Mouse (Mus musculus): ENCODE results near the gene Mfge8. TPM values are rescaled to one million over a fixed set of nuclear protein-coding genes. Genes with fewer than 3 reads are reported as not detected.
A peak's percentile ranks its signal among the peaks of the same experiment; 100 is the strongest.

The Mfge8 gene
- polyA plus RNA-seq, 1 experiment from 2014 or later, result 61.1 TPM

- H3K4me2 ChIP-seq, result peak overlapping the region; percentile 89
- H3K36me3 ChIP-seq, result no peaks in the 10 kb centered on the region
- H3K27me3 ChIP-seq, result no peaks in the 10 kb centered on the region
- peaks cover 27% of the 10 kb centered on the region for H3K4me1 ChIP-seq (replicated peaks)
- no peak overlapping the region for H3K27ac ChIP-seq (replicated peaks)
- H3K4me3 ChIP-seq, result no peak overlapping the region
- H3K9ac ChIP-seq, result no peak overlapping the region
- no peaks in the 10 kb centered on the region for H3K9me3 ChIP-seq
- ATAC-seq (ENCODE audit: low read depth), result no peak
- WGBS, result 69% methylated on average over 6 of the region's 6 CpGs
These were observed 662 bp upstream of the Mfge8 start for GRCm38 (mm10) chr7:79149522-79149921.

- Histone ChIP-seq H3K9ac (peak overlapping the region; percentile 63), H3K4me2 (peak overlapping the region; percentile 89), H3K36me3 (no peaks in the 10 kb centered on the region), H3K27ac (replicated peaks) (no peak overlapping the region), H3K27me3 (no peaks in the 10 kb centered on the region), H3K4me3 (peak overlapping the region; percentile 47), H3K4me1 (replicated peaks) (peaks cover 27% of the 10 kb centered on the region), H3K9me3 (no peaks in the 10 kb centered on the region)
- under 1% methylated on average over 20 of the region's 20 CpGs for WGBS
- no peak for ATAC-seq (ENCODE audit: low read depth)
These were observed 768 bp downstream of the Mfge8 start for GRCm38 (mm10) chr7:79147931-79148653.

GRCm38 (mm10) chr7:79147011-79147837 lies 1.6 kb downstream of the Mfge8 start:
- Histone ChIP-seq H3K4me3 (peak overlapping the region; percentile 47; the same call in 1 of the 2 replicates), H3K36me3 (no peaks in the 10 kb centered on the region), H3K9ac (no peak overlapping the region), H3K27ac (replicated peaks) (no peak overlapping the region), H3K4me2 (peak overlapping the region; percentile 89), H3K9me3 (no peaks in the 10 kb centered on the region), H3K4me1 (replicated peaks) (peaks cover 27% of the 10 kb centered on the region), H3K27me3 (no peaks in the 10 kb centered on the region)
- 59% methylated on average over 12 of the region's 12 CpGs for WGBS
- ATAC-seq (ENCODE audit: low read depth), result no peak

GRCm38 (mm10) chr7:79140897-79141296 lies 8.0 kb downstream of the Mfge8 start:
- no peaks in the 10 kb centered on the region for H3K27me3 ChIP-seq
- ATAC-seq (ENCODE audit: low read depth), result peak; percentile 19; the same call in 1 of the 2 replicates
- H3K4me3 ChIP-seq, result no peak overlapping the region
- no peaks in the 10 kb centered on the region for H3K36me3 ChIP-seq
- H3K9me3 ChIP-seq, result no peaks in the 10 kb centered on the region
- no peak overlapping the region for H3K9ac ChIP-seq
- H3K27ac ChIP-seq (replicated peaks), result no peak overlapping the region
- WGBS, result 38% methylated on average over 8 of the region's 8 CpGs
- peaks cover 3% of the 10 kb centered on the region; the same call in 1 of the 2 replicates for H3K4me1 ChIP-seq (replicated peaks)
- H3K4me2 ChIP-seq, result no peak overlapping the region

GRCm38 (mm10) chr7:79139891-79140591 lies 8.8 kb downstream of the Mfge8 start:
- no peak overlapping the region for H3K9ac ChIP-seq
- H3K4me1 ChIP-seq (replicated peaks), result peaks cover 3% of the 10 kb centered on the region; the same call in 1 of the 2 replicates
- H3K27me3 ChIP-seq, result no peaks in the 10 kb centered on the region
- no peak overlapping the region for H3K4me2 ChIP-seq
- no peak for ATAC-seq (ENCODE audit: low read depth)
- H3K36me3 ChIP-seq, result no peaks in the 10 kb centered on the region
- WGBS, result 61% methylated on average over 4 of the region's 4 CpGs
- H3K27ac ChIP-seq (replicated peaks), result no peak overlapping the region
- no peaks in the 10 kb centered on the region for H3K9me3 ChIP-seq
- no peak overlapping the region for H3K4me3 ChIP-seq

GRCm38 (mm10) chr7:79139328-79139824 lies 9.5 kb downstream of the Mfge8 start:
- Histone ChIP-seq H3K9me3 (no peaks in the 10 kb centered on the region), H3K27ac (replicated peaks) (no peak overlapping the region), H3K9ac (no peak overlapping the region), H3K4me1 (replicated peaks) (peaks cover 3% of the 10 kb centered on the region; the same call in 1 of the 2 replicates), H3K27me3 (no peaks in the 10 kb centered on the region), H3K36me3 (no peaks in the 10 kb centered on the region), H3K4me3 (no peak overlapping the region), H3K4me2 (no peak overlapping the region)
- ATAC-seq (ENCODE audit: low read depth), result no peak
- WGBS, result 53% methylated on average over 6 of the region's 6 CpGs

- Histone ChIP-seq H3K36me3 (no peaks in the 10 kb centered on the region), H3K4me2 (no peak overlapping the region), H3K9ac (no peak overlapping the region), H3K9me3 (no peaks in the 10 kb centered on the region), H3K27ac (replicated peaks) (no peak overlapping the region), H3K4me1 (replicated peaks) (peaks cover 21% of the 10 kb centered on the region), H3K4me3 (no peak overlapping the region), H3K27me3 (peaks cover 29% of the 10 kb centered on the region)
- WGBS, result 42% methylated on average over 6 of the region's 6 CpGs
- no peak for ATAC-seq (ENCODE audit: low read depth)
These were observed 15.5 kb downstream of the Mfge8 start for GRCm38 (mm10) chr7:79133391-79133790.

GRCm38 (mm10) chr7:79130843-79131444 lies 17.9 kb downstream of the Mfge8 start, which contains the start of gene Hapln3:
Hapln3 (minus strand) TSS chr7:79131018.
- Histone ChIP-seq H3K4me1 (replicated peaks) (peaks cover 21% of the 10 kb centered on the region), H3K36me3 (no peaks in the 10 kb centered on the region), H3K9me3 (no peaks in the 10 kb centered on the region), H3K9ac (peak within 1 kb of the TSS; percentile 49; the same call in 1 of the 2 replicates), H3K27ac (replicated peaks) (no peak within 1 kb of the TSS), H3K4me3 (peak within 1 kb of the TSS; percentile 27), H3K27me3 (peaks cover 29% of the 10 kb centered on the region), H3K4me2 (peak within 1 kb of the TSS; percentile 52)
- 3% methylated on average over 19 of the region's 19 CpGs for WGBS
- ATAC-seq (ENCODE audit: low read depth), result peak; percentile 44; the same call in 1 of the 2 replicates

GRCm38 (mm10) chr7:79130385-79130784 lies 18.5 kb downstream of the Mfge8 start:
- Histone ChIP-seq H3K9me3 (no peaks in the 10 kb centered on the region), H3K4me2 (peak overlapping the region; percentile 52), H3K4me3 (peak overlapping the region; percentile 27), H3K27me3 (peaks cover 29% of the 10 kb centered on the region), H3K36me3 (no peaks in the 10 kb centered on the region), H3K4me1 (replicated peaks) (peaks cover 21% of the 10 kb centered on the region), H3K27ac (replicated peaks) (no peak overlapping the region), H3K9ac (no peak overlapping the region; the same call in 1 of the 2 replicates)
- 11% methylated on average over 13 of the region's 13 CpGs for WGBS
- peak; percentile 28 for ATAC-seq (ENCODE audit: low read depth)

- Histone ChIP-seq H3K4me3 (peak overlapping the region; percentile 27), H3K9me3 (no peaks in the 10 kb centered on the region), H3K36me3 (no peaks in the 10 kb centered on the region), H3K27me3 (peaks cover 29% of the 10 kb centered on the region), H3K4me2 (peak overlapping the region; percentile 52), H3K9ac (no peak overlapping the region), H3K4me1 (replicated peaks) (peaks cover 21% of the 10 kb centered on the region), H3K27ac (replicated peaks) (no peak overlapping the region)
- 20% methylated on average over 8 of the region's 8 CpGs for WGBS
- no peak for ATAC-seq (ENCODE audit: low read depth)
These were observed 19.0 kb downstream of the Mfge8 start for GRCm38 (mm10) chr7:79129883-79130282.

- Histone ChIP-seq H3K27ac (replicated peaks) (no peak overlapping the region), H3K9ac (no peak overlapping the region), H3K4me2 (no peak overlapping the region), H3K9me3 (no peaks in the 10 kb centered on the region), H3K27me3 (no peaks in the 10 kb centered on the region), H3K36me3 (no peaks in the 10 kb centered on the region), H3K4me3 (no peak overlapping the region), H3K4me1 (replicated peaks) (no peaks in the 10 kb centered on the region)
- ATAC-seq (ENCODE audit: low read depth), result no peak
- WGBS, result 86% methylated on average over 5 of the region's 5 CpGs
These were observed 25.4 kb downstream of the Mfge8 start for GRCm38 (mm10) chr7:79123465-79123864.
